Mouse (Mus musculus): ENCODE data around the gene Sema4f.

- TF ChIP-seq CTCF (IDR thresholded peaks at IDR 0.05; ENCODE audit: control insufficient read depth, insufficient read depth, insufficient read length) (peak; percentile 52), USF1 (IDR thresholded peaks at IDR 0.05; ENCODE audit: low read depth) (no peak), MAX (IDR thresholded peaks at IDR 0.05) (no peak), CEBPB (IDR thresholded peaks at IDR 0.05; ENCODE audit: low read depth) (no peak), MYOG (IDR thresholded peaks at IDR 0.05; ENCODE audit: control insufficient read depth, extremely low read depth, insufficient read length) (no peak)
These were observed 30.3 kb downstream of the Sema4f start for GRCm38 (mm10) chr6:82909136-82909855.

All from C2C12 (cell line).